Mouse (Mus musculus): ENCODE results near the gene Sergef.

The Sergef gene

GRCm38 (mm10) chr7:46616429-46617005 is 23.1 kb downstream of the Sergef start:
- CTCF ChIA-PET = no interaction called here

GRCm38 (mm10) chr7:46615256-46615977 is 24.2 kb downstream of the Sergef start:
- CTCF ChIA-PET = no interaction called here

GRCm38 (mm10) chr7:46614263-46614662 is 25.3 kb downstream of the Sergef start:
- CTCF ChIA-PET = no interaction called here

- CTCF ChIA-PET = no interaction called here
Observed at GRCm38 (mm10) chr7:46613091-46613490, 26.5 kb downstream of the Sergef start.

- CTCF ChIA-PET = no interaction called here
Observed at GRCm38 (mm10) chr7:46612421-46612937, 27.1 kb downstream of the Sergef start.

- CTCF ChIA-PET = no interaction called here
Observed at GRCm38 (mm10) chr7:46611970-46612369, 27.6 kb downstream of the Sergef start.

- CTCF ChIA-PET = no interaction called here
Observed at GRCm38 (mm10) chr7:46609317-46609716, 30.3 kb downstream of the Sergef start.

- CTCF ChIA-PET = interaction anchor here (0.7 kb wide), 2 partner anchors 216 to 331 kb away, joined by 3 to 5 read pairs; no protein-coding TSS in a partner anchor
Observed at GRCm38 (mm10) chr7:46607428-46608055, 32.1 kb downstream of the Sergef start.

GRCm38 (mm10) chr7:46607031-46607426 is 32.6 kb downstream of the Sergef start:
- CTCF ChIA-PET = interaction anchor here (0.7 kb wide), 2 partner anchors 216 to 330 kb away, joined by 3 to 5 read pairs; no protein-coding TSS in a partner anchor

- CTCF ChIA-PET = interaction anchor here (0.6 to 0.7 kb wide), 2 partner anchors 20 to 215 kb away, joined by 3 to 4 read pairs; no protein-coding TSS in a partner anchor
Observed at GRCm38 (mm10) chr7:46606391-46607030, 33.1 kb downstream of the Sergef start.

- CTCF ChIA-PET = no interaction called here
Observed at GRCm38 (mm10) chr7:46603051-46603450, 36.6 kb downstream of the Sergef start.

- CTCF ChIA-PET = no interaction called here
Observed at GRCm38 (mm10) chr7:46602079-46602478, 37.5 kb downstream of the Sergef start.

- CTCF ChIA-PET = no interaction called here
Observed at GRCm38 (mm10) chr7:46601097-46601496, 38.5 kb downstream of the Sergef start.

GRCm38 (mm10) chr7:46597006-46597405 is 42.6 kb downstream of the Sergef start:
- CTCF ChIA-PET = interaction anchor here (0.6 kb wide), 1 partner anchor 373 kb away, joined by 5 read pairs; no protein-coding TSS in a partner anchor

- CTCF ChIA-PET = no interaction called here
Observed at GRCm38 (mm10) chr7:46591546-46591945, 48.1 kb downstream of the Sergef start.

GRCm38 (mm10) chr7:46589181-46589580 is 50.4 kb downstream of the Sergef start:
- CTCF ChIA-PET = interaction anchor here (0.6 kb wide), 1 partner anchor 19 kb away, joined by 5 read pairs; no protein-coding TSS in a partner anchor

GRCm38 (mm10) chr7:46588005-46588404 is 51.6 kb downstream of the Sergef start:
- CTCF ChIA-PET = no interaction called here

- CTCF ChIA-PET = no interaction called here
Observed at GRCm38 (mm10) chr7:46587466-46587865, 52.1 kb downstream of the Sergef start.

GRCm38 (mm10) chr7:46586621-46587216 is 52.9 kb downstream of the Sergef start:
- CTCF ChIA-PET = interaction anchor here (0.6 kb wide), 1 partner anchor 19 kb away, joined by 4 read pairs; no protein-coding TSS in a partner anchor

- CTCF ChIA-PET = no interaction called here
Observed at GRCm38 (mm10) chr7:46582750-46583149, 56.9 kb downstream of the Sergef start.

GRCm38 (mm10) chr7:46581358-46581930 is 58.2 kb downstream of the Sergef start:
- CTCF ChIA-PET = no interaction called here

Data from spleen, embryonic (tissue).